Mouse (Mus musculus): ENCODE data around the gene Cage1.

Cage1 gene

DNA sequence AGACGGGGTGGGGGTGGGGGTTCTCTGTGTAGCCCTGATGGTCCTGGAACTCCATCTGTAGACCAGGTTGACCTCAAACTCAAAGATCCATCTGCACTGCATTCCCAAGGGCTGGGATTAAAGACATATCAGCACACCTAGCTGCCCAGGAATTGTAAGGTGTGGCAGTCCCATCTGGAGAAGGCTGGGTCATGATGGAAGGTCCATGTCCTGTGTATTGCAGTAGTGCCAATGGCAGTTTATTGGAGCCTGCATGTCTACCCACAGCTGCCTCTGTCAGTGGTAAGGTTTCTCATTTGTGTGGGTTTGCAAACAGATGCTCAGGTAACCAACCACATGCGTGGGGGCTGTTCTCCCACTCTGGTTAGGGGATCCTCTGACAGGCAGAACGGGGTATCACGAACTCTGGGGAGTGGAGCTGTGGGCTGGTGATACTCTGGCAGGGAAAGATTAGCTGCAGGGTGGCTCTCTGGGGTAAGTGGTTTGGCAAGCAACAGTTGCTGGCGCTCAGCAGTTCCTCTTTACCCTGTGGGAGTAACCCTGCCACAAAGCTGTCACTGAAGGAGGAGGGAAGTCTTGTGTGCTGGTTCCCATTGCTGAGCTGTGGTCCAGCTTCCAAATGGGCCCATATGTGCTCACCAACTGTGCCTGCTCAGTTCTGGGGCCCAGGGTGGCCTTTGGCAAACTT is 27.0 kb downstream of the Cage1 start:
- DNase-seq, result no peak

DNA sequence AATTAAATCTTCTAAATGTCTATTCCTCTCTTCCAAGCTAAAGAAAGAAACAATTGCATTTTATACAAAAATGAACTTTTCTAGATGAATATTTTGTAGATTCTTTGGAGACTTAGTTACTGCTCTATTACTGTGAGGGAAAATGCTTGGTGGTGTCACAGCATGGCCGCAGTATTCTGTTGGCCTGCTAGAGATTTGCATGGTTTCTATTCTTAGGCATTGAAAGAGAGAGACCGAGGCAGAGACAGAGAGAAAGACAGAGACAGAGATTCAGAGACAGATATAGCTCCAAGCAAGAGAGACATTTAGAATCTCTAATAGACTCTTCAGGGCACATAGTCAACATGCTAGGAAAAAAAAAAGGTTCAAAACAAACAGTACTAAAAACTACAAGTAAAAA is 28.9 kb downstream of the Cage1 start:
- no peak for DNase-seq

DNA sequence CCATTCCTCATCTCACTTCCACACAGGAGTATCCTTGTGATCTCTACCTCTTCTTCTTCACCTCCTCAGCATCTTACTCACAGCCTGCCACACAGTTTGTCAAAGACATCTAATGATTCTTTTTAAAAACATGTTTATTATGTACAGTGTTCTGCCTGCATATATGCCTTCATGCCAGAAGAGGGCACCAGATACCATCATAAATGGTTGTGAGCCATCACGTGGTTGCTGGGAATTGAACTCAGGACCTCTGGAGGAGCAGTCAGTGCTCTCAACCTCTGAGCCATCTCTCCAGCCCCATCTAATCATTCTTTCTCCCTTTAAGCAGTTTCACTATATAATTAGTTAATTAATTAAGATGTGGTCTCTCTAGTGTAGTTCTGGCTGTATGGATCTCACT is 34.4 kb downstream of the Cage1 start:
- no peak for DNase-seq

- DNase-seq, result no peak
These were observed 37.2 kb downstream of the Cage1 start for GRCm38 (mm10) chr13:37999713-38000112.

- no peak for DNase-seq
These were observed 42.5 kb downstream of the Cage1 start for GRCm38 (mm10) chr13:37994405-37994749.

GRCm38 (mm10) chr13:37993704-37994404 is 43.0 kb downstream of the Cage1 start, which contains the start of gene Ssr1:
Ssr1 (minus strand) TSS chr13:37994217.
- DNase-seq, result peak; percentile 97

DNA sequence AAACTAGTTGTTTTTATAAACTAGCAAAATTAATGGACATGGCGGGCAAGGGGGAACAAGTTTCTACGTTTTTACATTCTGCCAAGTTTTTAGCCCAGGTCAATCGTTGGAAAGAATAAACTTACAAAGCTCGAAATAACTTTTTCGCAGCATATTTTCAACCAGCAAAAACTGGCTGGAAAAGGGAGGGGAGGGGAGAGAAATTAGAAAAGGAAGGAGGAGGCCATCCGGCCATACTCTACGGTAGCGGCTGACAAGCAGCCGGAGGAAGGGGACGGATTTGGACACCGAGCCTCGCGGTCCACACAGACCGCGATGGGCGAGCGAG is 43.5 kb downstream of the Cage1 start:
- DNase-seq, result no peak

DNA sequence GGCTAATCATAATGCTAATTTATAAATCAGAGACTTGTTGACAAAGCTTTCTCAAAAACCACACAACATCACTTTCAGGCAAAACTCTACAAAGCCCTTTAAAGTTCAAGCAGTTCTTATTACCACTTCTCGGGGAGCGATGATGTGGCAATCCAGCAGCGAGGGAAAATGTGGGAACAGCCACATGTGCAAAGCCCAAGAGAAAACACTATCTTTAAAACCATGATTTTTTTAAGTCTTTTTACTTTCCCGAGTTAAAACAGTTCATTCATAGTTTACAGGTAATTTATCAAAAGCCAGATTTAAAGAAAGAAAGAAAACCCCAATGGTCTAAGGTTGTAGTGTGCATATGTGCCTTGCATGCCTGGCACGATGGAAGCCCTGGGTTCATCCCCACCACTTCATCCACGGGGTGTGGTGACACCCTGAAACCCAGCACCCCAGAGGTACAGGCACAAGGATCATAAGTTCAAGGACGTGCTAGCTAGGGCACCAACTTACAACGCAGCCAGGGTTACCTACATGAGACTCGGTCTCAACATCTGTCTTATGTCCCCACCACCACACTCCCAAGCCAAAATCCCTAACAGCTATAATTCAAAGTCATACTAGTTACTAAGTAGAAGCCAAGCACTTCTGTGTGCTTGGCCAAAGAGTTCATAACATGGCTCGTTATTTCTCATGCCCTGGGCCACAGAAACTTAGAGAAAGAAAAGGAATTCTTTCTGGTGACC is 44.1 kb downstream of the Cage1 start:
- peak; percentile 25 for DNase-seq

DNA sequence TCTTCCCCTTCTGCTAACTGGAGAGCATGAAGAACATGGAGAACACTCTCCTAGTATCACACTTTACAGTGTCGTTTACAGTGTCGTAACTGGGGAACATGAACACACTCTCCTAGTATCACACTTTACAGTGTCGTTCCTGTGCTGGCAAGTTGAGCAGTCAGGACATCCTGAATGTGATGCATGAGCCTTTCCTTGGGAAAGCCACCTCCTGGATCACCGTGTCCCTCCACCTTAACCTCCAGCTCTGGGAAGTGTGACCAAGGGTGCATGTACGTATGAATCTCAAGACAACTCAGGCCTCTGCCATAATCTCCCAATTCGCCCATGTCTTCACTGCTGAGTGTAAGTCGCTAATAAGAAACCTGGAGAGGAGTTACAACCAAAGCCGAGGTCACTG is 47.2 kb downstream of the Cage1 start:
- DNase-seq, result no peak

- no peak for DNase-seq
These were observed 50.7 kb downstream of the Cage1 start for GRCm38 (mm10) chr13:37986166-37986565.

DNA sequence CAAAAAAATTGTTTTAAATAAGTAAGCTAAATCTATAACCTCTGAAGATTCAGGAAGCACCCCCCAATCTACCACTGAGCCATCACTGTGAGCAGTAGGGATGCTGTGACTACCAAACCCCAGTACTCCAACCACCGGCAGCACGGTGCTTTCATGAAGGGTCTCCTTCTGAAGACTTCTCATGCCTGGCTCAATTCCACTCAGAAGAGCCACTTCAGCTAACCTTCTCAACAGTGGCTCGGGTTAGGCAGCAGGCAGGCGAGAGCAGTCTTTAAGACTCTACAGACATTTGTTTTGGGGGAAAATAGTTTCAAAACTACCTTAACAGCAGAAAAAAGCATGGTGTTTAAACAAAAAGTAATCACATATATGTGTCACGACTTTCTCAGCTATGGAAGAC is 55.8 kb downstream of the Cage1 start:
- DNase-seq, result no peak

DNA sequence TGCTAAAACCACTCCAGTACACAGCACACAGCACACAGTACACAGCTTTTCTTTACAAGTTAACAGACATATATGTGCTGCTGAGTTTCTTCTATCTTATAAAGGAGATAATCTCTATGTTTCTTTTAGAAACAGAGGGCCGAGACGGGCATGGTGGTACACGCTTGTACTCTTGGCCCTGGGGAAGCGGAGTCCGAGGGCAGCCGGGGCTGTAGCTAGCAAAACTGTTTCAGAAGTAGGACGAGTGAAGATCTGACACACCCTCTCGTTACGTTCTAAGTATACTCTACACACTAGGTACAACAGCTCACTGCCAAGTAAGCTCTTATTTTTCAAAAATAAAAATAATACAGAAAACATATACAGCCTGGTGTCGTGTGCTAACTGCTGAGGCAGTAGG is 56.5 kb downstream of the Cage1 start:
- DNase-seq, result no peak

GRCm38 (mm10) chr13:37979506-37979905 is 57.4 kb downstream of the Cage1 start:
- no peak for DNase-seq

DNA sequence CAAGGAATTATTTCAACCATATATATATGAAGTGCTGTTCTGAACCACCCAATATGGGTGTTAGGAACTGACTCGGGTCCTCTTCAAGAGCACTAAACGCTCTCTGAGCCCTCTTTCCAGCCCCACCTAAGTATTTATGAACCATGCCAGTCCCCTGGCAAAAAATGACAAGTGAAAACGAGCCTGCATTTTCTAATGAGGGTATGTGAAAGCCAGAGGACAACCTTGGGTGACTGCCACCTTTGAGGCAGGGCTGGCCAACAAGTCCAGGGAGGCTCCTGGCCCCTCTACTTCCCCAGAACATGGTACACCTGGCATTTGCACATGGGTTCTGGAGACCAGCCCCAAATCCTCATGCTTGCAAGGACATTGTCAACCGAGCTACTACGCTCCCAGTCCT is 62.1 kb downstream of the Cage1 start:
- DNase-seq, result no peak

DNA sequence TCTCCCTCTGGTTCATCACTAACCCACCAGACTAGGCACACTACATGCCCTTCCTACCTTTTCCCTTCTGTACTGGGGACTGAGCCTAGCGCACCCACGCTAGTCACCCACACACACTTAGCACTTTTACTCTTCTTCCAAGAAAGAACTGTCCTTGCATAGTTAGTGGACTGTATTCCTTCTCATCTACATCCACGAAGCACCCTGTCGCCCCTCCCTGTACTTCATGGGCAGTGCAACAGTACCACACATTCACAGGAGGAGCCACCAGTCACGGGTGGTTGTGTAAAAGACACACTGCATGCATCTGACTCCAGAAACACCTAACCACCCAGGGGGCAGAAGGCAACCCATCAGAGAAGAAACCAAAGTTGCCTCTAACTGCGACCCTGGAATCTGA is 62.8 kb downstream of the Cage1 start:
- no peak for DNase-seq

GRCm38 (mm10) chr13:37970887-37971530 is 65.9 kb downstream of the Cage1 start:
- no peak for DNase-seq

- no peak for DNase-seq
These were observed 66.9 kb downstream of the Cage1 start for GRCm38 (mm10) chr13:37969988-37970387.

GRCm38 (mm10) chr13:37969337-37969736 is 67.5 kb downstream of the Cage1 start:
- DNase-seq, result peak; percentile 55

DNA sequence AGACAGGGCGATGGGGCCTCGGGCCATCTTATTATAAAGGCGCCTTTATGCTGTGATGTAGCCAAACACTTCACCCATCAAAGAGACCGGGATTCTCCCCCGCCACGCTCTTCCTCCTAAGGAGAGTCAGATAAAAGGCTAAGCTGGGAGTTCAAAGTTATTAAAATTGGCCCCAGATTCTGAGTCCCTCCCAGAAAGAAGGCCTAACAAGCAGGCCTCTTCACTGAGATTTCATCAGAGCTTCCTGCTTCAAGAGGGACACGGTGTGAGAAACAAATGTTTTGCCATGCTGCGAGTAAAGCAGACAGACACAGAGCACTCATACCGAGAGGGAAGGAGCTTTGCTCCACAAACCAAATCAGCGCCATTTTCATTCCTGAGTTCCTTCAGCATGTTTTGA is 69.3 kb downstream of the Cage1 start:
- no peak for DNase-seq

- DNase-seq, result no peak
These were observed 69.8 kb downstream of the Cage1 start for GRCm38 (mm10) chr13:37967052-37967437.

- no peak for DNase-seq
These were observed 70.4 kb downstream of the Cage1 start for GRCm38 (mm10) chr13:37966256-37967051.

DNA sequence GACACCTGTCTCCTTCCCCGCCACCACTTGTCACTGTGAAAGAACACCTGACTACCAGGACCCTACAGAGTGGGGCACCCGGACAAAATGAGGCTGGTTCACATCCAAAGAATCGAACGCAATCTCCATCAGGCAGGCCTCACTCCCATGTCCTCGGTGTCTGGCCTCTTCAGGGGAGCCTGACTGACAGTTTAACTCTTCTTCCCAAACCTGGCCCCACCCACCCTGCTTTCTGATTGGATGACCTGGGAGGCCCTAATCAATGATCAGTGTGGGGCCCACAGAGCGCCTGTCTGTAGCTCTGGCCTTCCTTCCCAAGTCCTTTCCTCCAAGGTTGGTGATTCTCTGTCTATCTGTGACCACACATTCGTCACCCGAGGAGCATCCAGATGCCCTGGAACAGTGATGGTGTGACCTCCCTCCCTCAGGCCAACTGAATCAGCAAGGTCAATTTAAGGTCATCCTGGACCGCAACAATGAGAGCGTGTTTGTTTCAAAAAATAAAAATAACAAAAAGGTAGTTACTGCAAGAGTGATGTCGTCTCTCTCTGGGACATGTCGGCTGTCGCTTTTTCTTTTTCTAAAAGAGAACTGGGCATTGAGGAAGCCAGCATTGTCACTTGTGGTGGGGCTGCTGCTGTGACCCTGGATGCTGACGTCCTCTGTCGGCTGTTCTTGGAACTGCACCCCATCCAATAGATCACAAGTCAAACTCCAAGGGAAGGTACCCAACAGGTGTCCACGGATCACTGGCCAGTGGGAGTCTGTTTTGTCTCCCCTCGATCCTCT is 71.5 kb downstream of the Cage1 start:
- DNase-seq, result no peak
